Mouse (Mus musculus) olfactory bulb, adult 2 months (tissue): ENCODE data around the gene Kirrel3. TPM values are rescaled to one million over a fixed set of nuclear protein-coding genes. Genes with fewer than 3 reads are reported as not detected.

ENCODE experiments used
- H3K27ac ChIP-seq: fragments of 200-500 bp; 2 replicates; pipeline ENCODE4 v1.5.1; 2012; ENCODE audit warnings: low read depth, low read length; ENCODE audit not compliant: insufficient read depth
- H3K4me1 ChIP-seq: fragments of 200-500 bp; 2 replicates; pipeline ENCODE4 v1.6.1; 2012; ENCODE audit warnings: low read length; ENCODE audit not compliant: control insufficient read depth, insufficient read depth
- H3K4me3 ChIP-seq: fragments of 200-500 bp; 2 replicates; pipeline ENCODE4 v1.5.1; 2012; ENCODE audit warnings: mild to moderate bottlenecking, low read depth, low read length, moderate library complexity; ENCODE audit not compliant: insufficient read depth
- CTCF ChIP-seq: fragments of 200-500 bp; IDR thresholded peaks from 2 replicates; pipeline ENCODE4 v1.5.1; 2012; ENCODE audit warnings: low read depth, mild to moderate bottlenecking, low read length, moderate library complexity; ENCODE audit not compliant: insufficient read depth
- POLR2A ChIP-seq: fragments of 200-500 bp; IDR thresholded peaks from 2 replicates; pipeline ENCODE4 v1.6.1; 2012; ENCODE audit warnings: mild to moderate bottlenecking, low read depth, low read length, moderate library complexity; ENCODE audit not compliant: insufficient read depth
- WGBS: fragments of 180-500 bp; shearing (Covaris S2); methylation state at CpG from one replicate; pipeline ENCODE4 v1.1.7; 2018; 5-methylcytosine and 5-hydroxymethylcytosine counted together
- polyA plus RNA-seq: library from polyadenylated mRNA; stranded (reverse); fragments of >200 nt; gene quantifications from 2 replicates; pipeline ENCODE4 v1.2.4, GENCODE M21; 2012; ENCODE audit warnings: low replicate concordance; ENCODE audit not compliant: missing spikeins, insufficient read depth, insufficient read length

Kirrel3 gene
- polyA plus RNA-seq, result not detected in 2 replicates

DNA sequence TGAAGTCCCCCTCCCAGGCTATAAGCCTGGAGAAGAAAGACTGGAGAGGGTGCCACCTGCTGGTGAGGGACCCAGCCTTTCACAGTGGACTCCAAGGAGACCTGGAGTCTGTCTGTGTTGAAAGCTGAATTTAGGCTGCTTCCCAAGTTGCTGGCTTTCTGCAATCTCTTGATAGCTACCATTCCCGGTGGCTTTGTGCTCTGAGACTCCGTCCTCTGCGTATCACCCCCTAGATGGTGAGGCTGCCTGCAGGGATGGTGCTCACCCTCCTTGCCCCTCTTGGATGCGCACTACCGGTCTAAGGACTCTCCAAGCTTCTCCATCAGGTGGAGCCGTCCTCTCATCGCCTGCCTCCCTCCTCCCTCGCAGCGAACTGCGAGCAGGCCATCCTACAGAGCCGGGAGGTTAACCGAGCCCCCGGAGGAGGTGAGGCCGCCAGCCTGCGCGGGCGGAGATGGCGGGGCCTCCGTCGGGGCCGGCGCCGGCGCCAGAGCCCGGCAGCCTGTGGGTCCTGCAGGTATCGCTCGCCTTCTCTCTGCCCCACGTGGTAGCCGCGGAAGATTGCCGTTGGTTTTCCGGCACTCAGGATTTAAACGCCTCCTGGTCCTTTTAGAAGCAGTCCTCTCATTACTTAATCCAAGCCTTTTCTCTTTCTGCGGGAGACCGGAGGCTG lies at the start of gene Kirrel3:
Kirrel3 (plus strand) TSS at position 136 of the 673 bp plus-strand sequence.
- TF ChIP-seq POLR2A, result peak; percentile 43; the same call in 1 of the 2 replicates
- peak; percentile 58 for TF ChIP-seq CTCF
- H3K27ac ChIP-seq, result peak within 1 kb of the TSS; percentile 28
- WGBS, result under 1% methylated on average over 35 of the region's 35 CpGs
- H3K4me1 ChIP-seq, result peaks cover 14% of the 10 kb centered on the region; the same call in 1 of the 2 replicates
- H3K4me3 ChIP-seq, result peak within 1 kb of the TSS; percentile 52

- WGBS, result 46% methylated on average over 4 of the region's 4 CpGs
These were observed 45.0 kb upstream of the Kirrel3 start for GRCm38 (mm10) chr9:34440721-34441120.

GRCm38 (mm10) chr9:34443950-34444349 lies 41.7 kb upstream of the Kirrel3 start:
- peaks cover 6% of the 10 kb centered on the region for H3K4me1 ChIP-seq
- 40% methylated on average over 4 of the region's 4 CpGs for WGBS
- TF ChIP-seq POLR2A, result no peak
- TF ChIP-seq CTCF, result no peak
- H3K4me3 ChIP-seq, result no peak overlapping the region
- 0 out of 2 replicates have a peak overlapping the region, but pooled peaks have one; percentile 26 for H3K27ac ChIP-seq

More at GRCm38 (mm10) chr9:34440721-34441120, 45.0 kb upstream of the Kirrel3 start:
- TF ChIP-seq POLR2A (no peak), CTCF (no peak)
- Histone ChIP-seq H3K27ac (no peak overlapping the region), H3K4me1 (no peaks in the 10 kb centered on the region), H3K4me3 (no peak overlapping the region)

DNA sequence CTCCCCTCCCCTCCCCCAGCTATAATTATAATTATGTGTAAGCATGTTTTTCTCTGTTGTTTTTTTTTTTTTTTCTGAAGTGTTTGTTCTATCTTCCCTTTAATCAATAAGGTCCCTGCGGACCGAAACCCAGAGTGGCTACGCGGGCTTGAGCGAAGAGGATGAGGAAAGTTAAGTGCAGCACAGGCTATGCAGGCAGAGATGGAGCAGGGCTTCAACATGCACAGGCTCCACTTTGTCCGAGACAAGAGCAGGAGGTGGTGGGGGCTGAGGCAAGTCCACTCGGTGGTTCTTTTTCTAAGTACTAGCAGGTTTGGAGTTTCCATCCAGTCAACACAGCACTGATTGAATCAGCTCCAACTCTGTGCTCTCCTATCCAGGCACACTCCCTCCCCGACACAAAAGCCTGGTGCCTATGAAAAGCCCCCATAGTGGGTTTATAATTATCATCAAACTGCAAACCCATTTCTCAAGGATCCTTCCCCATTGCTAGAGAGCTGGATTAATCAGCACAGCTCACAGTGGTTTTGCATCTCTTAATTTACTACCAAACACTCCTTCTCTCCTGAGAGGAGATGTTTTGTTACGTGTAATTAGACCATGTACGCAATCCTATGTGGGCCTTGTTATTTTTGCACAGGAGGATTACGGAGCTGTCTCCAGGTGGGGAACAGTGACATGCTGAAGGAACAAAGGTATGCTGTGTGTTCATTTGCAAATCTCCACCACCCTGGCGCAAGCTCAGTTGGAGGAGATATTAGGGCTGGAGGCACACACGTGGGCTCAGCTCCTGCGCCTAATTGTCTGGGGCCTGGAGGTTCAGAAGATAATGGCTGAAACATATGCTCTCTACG lies 39.0 kb upstream of the Kirrel3 start:
- no peak overlapping the region for H3K27ac ChIP-seq
- 65% methylated on average over 15 of the region's 15 CpGs for WGBS
- H3K4me3 ChIP-seq, result no peak overlapping the region
- TF ChIP-seq POLR2A (no peak), CTCF (no peak)
- H3K4me1 ChIP-seq, result peaks cover 6% of the 10 kb centered on the region

DNA sequence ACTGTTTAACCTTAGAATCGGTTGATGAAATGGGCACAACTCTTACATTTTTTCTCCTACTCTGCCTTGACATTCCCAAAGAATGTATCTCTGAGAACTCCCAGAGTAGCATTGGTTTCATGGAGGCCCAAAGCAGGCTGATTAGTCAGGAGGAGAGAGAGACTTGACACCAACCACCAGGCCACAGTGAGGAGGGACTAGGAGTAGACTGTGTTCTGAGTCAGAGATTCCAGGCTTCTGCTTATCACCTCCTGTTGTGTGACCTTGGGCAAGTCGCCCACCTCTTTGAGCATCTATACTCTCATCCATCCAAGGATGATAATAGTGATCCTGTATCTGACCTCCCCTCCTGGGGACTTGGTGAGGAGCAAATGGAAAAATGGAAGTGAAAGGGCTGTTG lies 38.0 kb upstream of the Kirrel3 start:
- WGBS, result 97% methylated on average over 2 of the region's 2 CpGs
- TF ChIP-seq CTCF (no peak), POLR2A (no peak)
- H3K27ac ChIP-seq, result no peak overlapping the region
- H3K4me1 ChIP-seq, result peaks cover 6% of the 10 kb centered on the region
- H3K4me3 ChIP-seq, result no peak overlapping the region

DNA sequence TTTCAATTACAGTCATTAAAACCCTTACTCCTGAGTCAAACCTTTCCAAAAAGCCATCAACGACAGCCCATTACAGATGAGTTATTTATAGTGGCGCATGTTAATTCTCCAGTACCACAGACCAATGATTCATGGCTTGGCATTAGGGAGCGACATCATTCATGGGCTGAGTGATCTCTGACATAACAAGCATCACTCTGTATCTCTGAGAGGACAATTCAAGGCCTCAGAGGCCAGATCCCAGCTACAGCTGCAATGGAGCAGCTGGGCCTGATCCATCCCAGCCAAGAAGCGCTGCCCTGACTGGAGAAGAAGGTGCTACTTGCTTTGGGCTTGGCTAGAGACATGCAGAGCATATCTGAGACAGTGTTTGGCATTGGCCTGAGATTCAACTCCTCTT lies 37.2 kb upstream of the Kirrel3 start:
- Histone ChIP-seq H3K4me1 (peaks cover 6% of the 10 kb centered on the region), H3K27ac (no peak overlapping the region), H3K4me3 (no peak overlapping the region)
- TF ChIP-seq POLR2A (no peak), CTCF (no peak)
- WGBS, result 83% methylated on average over 4 of the region's 4 CpGs

GRCm38 (mm10) chr9:34458189-34458588 lies 27.5 kb upstream of the Kirrel3 start:
- TF ChIP-seq CTCF (no peak), POLR2A (no peak)
- no peak overlapping the region for H3K27ac ChIP-seq

DNA sequence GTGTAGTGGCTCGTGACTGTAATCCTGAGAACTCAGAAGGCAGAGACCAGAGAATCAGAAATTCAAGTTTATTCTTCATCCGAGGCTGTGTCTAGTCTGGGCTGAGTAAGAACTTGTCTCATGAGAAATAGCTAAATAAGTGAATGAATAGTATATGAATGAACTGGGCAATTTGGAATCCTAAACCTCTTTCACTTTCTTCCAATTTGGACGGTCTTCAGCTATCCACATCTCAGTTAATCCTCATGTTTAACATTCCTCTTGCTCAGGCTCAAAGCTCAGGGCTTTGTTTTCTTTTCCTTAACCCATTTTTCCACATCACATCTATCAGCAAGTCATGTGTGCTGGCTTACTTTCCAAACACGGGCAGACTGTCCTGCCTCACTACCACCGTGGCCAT lies 25.7 kb upstream of the Kirrel3 start:
- no peak overlapping the region for H3K27ac ChIP-seq
- no peak for TF ChIP-seq CTCF
- no peak for TF ChIP-seq POLR2A
- 78% methylated on average over 5 of the region's 5 CpGs for WGBS
- H3K4me1 ChIP-seq, result no peaks in the 10 kb centered on the region
- no peak overlapping the region for H3K4me3 ChIP-seq

More at GRCm38 (mm10) chr9:34458189-34458588, 27.5 kb upstream of the Kirrel3 start:
- 30% methylated on average over 5 of the region's 5 CpGs for WGBS
- Histone ChIP-seq H3K4me3 (no peak overlapping the region), H3K4me1 (no peaks in the 10 kb centered on the region)

DNA sequence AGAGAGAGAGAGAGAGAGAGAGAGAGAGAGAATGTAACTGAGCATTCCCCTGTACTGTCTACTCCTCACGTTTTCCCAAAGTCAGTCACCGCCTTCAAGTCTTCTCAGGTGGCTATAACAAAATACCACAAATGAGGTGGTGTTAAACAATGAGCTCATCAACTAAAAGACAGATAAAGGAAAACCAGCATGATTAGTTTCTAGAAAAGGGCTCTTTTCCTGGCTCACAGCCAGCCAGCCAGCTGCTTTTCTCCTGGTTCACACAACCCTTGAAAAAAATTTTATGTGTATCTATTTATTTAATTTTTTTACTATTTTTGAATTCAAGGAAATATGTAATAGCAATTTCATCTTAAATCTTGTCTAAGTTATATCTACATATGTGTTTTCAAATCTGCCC lies 22.0 kb upstream of the Kirrel3 start:
- Histone ChIP-seq H3K4me1 (no peaks in the 10 kb centered on the region), H3K4me3 (no peak overlapping the region), H3K27ac (no peak overlapping the region)
- 64% methylated on average over 2 of the region's 2 CpGs for WGBS
- TF ChIP-seq CTCF (no peak), POLR2A (no peak)
